Mouse (Mus musculus) bone marrow, adult 2 months (tissue): ENCODE results near the gene Copg2. TPM values are rescaled to one million over a fixed set of nuclear protein-coding genes. Genes with fewer than 3 reads are reported as not detected.

Experiments used
- H3K27ac ChIP-seq: fragments of 200-500 bp; 2 replicates; pipeline ENCODE4 v1.5.1; 2012; ENCODE audit warnings: low read depth, mild to moderate bottlenecking, control low read depth, inconsistent platforms, low read length; ENCODE audit not compliant: control insufficient read depth, poor library complexity, insufficient read depth
- H3K4me1 ChIP-seq: fragments of 200-500 bp; 2 replicates; pipeline ENCODE4 v1.6.1; 2011; ENCODE audit warnings: low read length; ENCODE audit not compliant: control insufficient read depth, insufficient read depth
- H3K4me3 ChIP-seq: fragments of 200-500 bp; replicated peaks from 2 replicates; pipeline ENCODE3; 2011; ENCODE audit warnings: mild to moderate bottlenecking, low read depth, low read length, control low read depth; ENCODE audit not compliant: control insufficient read depth
- CTCF ChIP-seq: fragments of 200-500 bp; IDR thresholded peaks from 2 replicates; pipeline ENCODE4 v1.5.1; 2011; ENCODE audit warnings: low read length, control low read depth; ENCODE audit not compliant: control insufficient read depth, insufficient read depth
- POLR2A ChIP-seq: fragments of 200-500 bp; IDR thresholded peaks from 2 replicates; pipeline ENCODE4 v1.6.1; 2011; ENCODE audit warnings: low read depth, mild to moderate bottlenecking, control low read depth, low read length, borderline replicate concordance; ENCODE audit not compliant: control insufficient read depth
- WGBS: fragments of 180-500 bp; shearing (Covaris S2); methylation state at CpG from one replicate; pipeline ENCODE4 v1.1.7; 2018; 5-methylcytosine and 5-hydroxymethylcytosine counted together
- polyA plus RNA-seq: library from polyadenylated mRNA; stranded (reverse); fragments of >200 nt; gene quantifications from 2 replicates; pipeline ENCODE4 v1.2.4, GENCODE M21; 2011; ENCODE audit warnings: low replicate concordance; ENCODE audit not compliant: missing spikeins, insufficient read depth, insufficient read length

Copg2 gene
- polyA plus RNA-seq, 1 experiment, result 12.4 TPM

- no peaks in the 10 kb centered on the region for H3K4me1 ChIP-seq
- H3K4me3 ChIP-seq, result no peak overlapping the region
- no peak for TF ChIP-seq POLR2A
- no peak for TF ChIP-seq CTCF
- no peak overlapping the region for H3K27ac ChIP-seq
- 79% methylated on average over 2 of the region's 2 CpGs for WGBS
These were observed 145.4 kb downstream of the Copg2 start for GRCm38 (mm10) chr6:30751209-30751608.

- no peaks in the 10 kb centered on the region for H3K4me1 ChIP-seq
- 86% methylated on average over 6 of the region's 6 CpGs for WGBS
- no peak overlapping the region for H3K4me3 ChIP-seq
- TF ChIP-seq CTCF (no peak), POLR2A (no peak)
- no peak overlapping the region for H3K27ac ChIP-seq
These were observed 146.1 kb downstream of the Copg2 start for GRCm38 (mm10) chr6:30750482-30750881.

GRCm38 (mm10) chr6:30749892-30750291, 146.7 kb downstream of the Copg2 start:
- TF ChIP-seq CTCF (no peak), POLR2A (no peak)
- Histone ChIP-seq H3K4me1 (no peaks in the 10 kb centered on the region), H3K27ac (no peak overlapping the region), H3K4me3 (no peak overlapping the region)
- WGBS, result 81% methylated on average over 1 of the region's 1 CpGs

GRCm38 (mm10) chr6:30749042-30749689, 147.4 kb downstream of the Copg2 start:
- TF ChIP-seq POLR2A, result no peak
- no peak for TF ChIP-seq CTCF

GRCm38 (mm10) chr6:30748358-30748910, 148.2 kb downstream of the Copg2 start:
- no peak overlapping the region for H3K4me3 ChIP-seq
- WGBS, result 87% methylated on average over 6 of the region's 6 CpGs
- H3K4me1 ChIP-seq, result no peaks in the 10 kb centered on the region
- no peak for TF ChIP-seq POLR2A
- no peak for TF ChIP-seq CTCF
- no peak overlapping the region for H3K27ac ChIP-seq

More at GRCm38 (mm10) chr6:30749042-30749689, 147.4 kb downstream of the Copg2 start:
- H3K4me1 ChIP-seq, result no peaks in the 10 kb centered on the region
- no peak overlapping the region for H3K27ac ChIP-seq
- no peak overlapping the region for H3K4me3 ChIP-seq
- WGBS, result 74% methylated on average over 2 of the region's 2 CpGs

- Histone ChIP-seq H3K4me3 (no peak overlapping the region), H3K27ac (no peak overlapping the region), H3K4me1 (no peaks in the 10 kb centered on the region)
- 85% methylated on average over 7 of the region's 7 CpGs for WGBS
- no peak for TF ChIP-seq POLR2A
- TF ChIP-seq CTCF, result no peak
These were observed 148.8 kb downstream of the Copg2 start for GRCm38 (mm10) chr6:30747631-30748357.

GRCm38 (mm10) chr6:30745591-30745990, 151.0 kb downstream of the Copg2 start:
- 79% methylated on average over 7 of the region's 7 CpGs for WGBS
- TF ChIP-seq CTCF, result no peak
- TF ChIP-seq POLR2A, result no peak
- Histone ChIP-seq H3K4me3 (no peak overlapping the region), H3K4me1 (no peaks in the 10 kb centered on the region), H3K27ac (no peak overlapping the region)

- no peak for TF ChIP-seq POLR2A
- TF ChIP-seq CTCF, result no peak
- 89% methylated on average over 10 of the region's 10 CpGs for WGBS
- Histone ChIP-seq H3K27ac (no peak overlapping the region), H3K4me1 (no peaks in the 10 kb centered on the region), H3K4me3 (no peak overlapping the region)
These were observed 151.7 kb downstream of the Copg2 start for GRCm38 (mm10) chr6:30744846-30745245.
